Mouse (Mus musculus) CH12.LX (cell line): ENCODE measurements at regions not wholly inside any gene's neighbourhood (a gene's known extent, or its start where the extent isn't known, plus 50 kb on each side); places are given as distances from the start of the nearest gene placed in this dataset.

Experiments
- DNase-seq: peaks from one replicate; pipeline ENCODE4 v3.0.0-alpha.2; 2013; ENCODE audit errors: extremely low read depth
- H3K27ac ChIP-seq: 2 replicates; pipeline ENCODE4 v1.5.1; 2012; ENCODE audit warnings: low read depth, mild to moderate bottlenecking, control low read depth, moderate library complexity; ENCODE audit not compliant: insufficient read depth
- H3K27me3 ChIP-seq: replicated peaks from 2 replicates; pipeline ENCODE3; 2012; ENCODE audit warnings: inconsistent platforms
- H3K36me3 ChIP-seq, 2 experiments: replicated peaks in 1 of 2; 2 replicates each; pipeline versions ENCODE3 to v1.6.1; 2012; ENCODE audit warnings: inconsistent platforms in 1 of 2, low read length in 1 of 2, mild to moderate bottlenecking in 1 of 2, mixed read lengths in 1 of 2, moderate library complexity in 1 of 2; ENCODE audit not compliant: control insufficient read depth in 1 of 2, insufficient read depth in 1 of 2
- H3K4me1 ChIP-seq, 2 experiments: 2 replicates each; pipeline ENCODE4 v1.6.1; 2012; ENCODE audit warnings: inconsistent platforms in 1 of 2, moderate library complexity in 1 of 2; ENCODE audit not compliant: insufficient read depth in 2 of 2, control insufficient read depth in 1 of 2
- H3K4me2 ChIP-seq: 2 replicates; pipeline ENCODE4 v1.6.1; 2012; ENCODE audit warnings: low read depth, mild to moderate bottlenecking, control low read depth; ENCODE audit not compliant: poor library complexity, insufficient read depth, severe bottlenecking
- H3K4me3 ChIP-seq, 3 experiments: fragments of 150-350 bp in 1 of 3; sonication (generic) in 1 of 3; replicated peaks in 1 of 3; 2 replicates each; pipeline versions ENCODE3 to v1.5.1; 2011 to 2012; ENCODE audit warnings: low read depth in 2 of 3, low read length in 2 of 3, mild to moderate bottlenecking in 2 of 3, moderate library complexity in 2 of 3, control low read depth in 1 of 3, improper control_type of control experiment in 1 of 3, inconsistent platforms in 1 of 3, mixed read lengths in 1 of 3; ENCODE audit not compliant: poor library complexity in 1 of 3
- H3K79me2 ChIP-seq: replicated peaks from 2 replicates; pipeline ENCODE4 v1.6.1; 2012; ENCODE audit warnings: mild to moderate bottlenecking, moderate library complexity; ENCODE audit not compliant: control insufficient read depth, poor library complexity, insufficient read depth, severe bottlenecking; ENCODE audit errors: extremely low read depth
- H3K9ac ChIP-seq: 2 replicates; pipeline ENCODE4 v1.6.1; 2012; ENCODE audit warnings: low read depth, mild to moderate bottlenecking, control low read depth, moderate library complexity; ENCODE audit not compliant: insufficient read depth
- H3K9me3 ChIP-seq: replicated peaks from 2 replicates; pipeline ENCODE3; 2012; ENCODE audit warnings: low read length, inconsistent platforms, mixed read lengths
- CHD1 ChIP-seq: IDR thresholded peaks from 2 replicates; pipeline ENCODE4 v1.6.1; 2012; ENCODE audit warnings: low read depth, low read length, improper control_type of control experiment, inconsistent platforms
- CHD2 ChIP-seq: IDR thresholded peaks from 2 replicates; pipeline ENCODE4 v1.6.1; 2011; ENCODE audit warnings: low read length, improper control_type of control experiment
- CTCF ChIP-seq, 2 experiments: IDR thresholded peaks in 1 of 2; conservative IDR thresholded peaks in 1 of 2; 2 replicates each; pipeline ENCODE4 v1.5.1; 2011 to 2012; ENCODE audit warnings: low read depth in 2 of 2, low read length in 2 of 2, improper control_type of control experiment in 1 of 2, inconsistent platforms in 1 of 2, mild to moderate bottlenecking in 1 of 2, moderate library complexity in 1 of 2
- ELF1 ChIP-seq: IDR thresholded peaks from 2 replicates; pipeline ENCODE4 v1.6.1; 2014; ENCODE audit warnings: low read depth, mild to moderate bottlenecking, inconsistent platforms, low read length, improper control_type of control experiment
- EP300 ChIP-seq: IDR thresholded peaks from 2 replicates; pipeline ENCODE4 v1.6.1; 2011; ENCODE audit warnings: low read length, improper control_type of control experiment
- ETS1 ChIP-seq: conservative IDR thresholded peaks from 2 replicates; pipeline ENCODE4 v1.6.1; 2012; ENCODE audit warnings: low read depth, mild to moderate bottlenecking, inconsistent platforms, low read length, improper control_type of control experiment, moderate library complexity
- GABPA ChIP-seq: IDR thresholded peaks from 2 replicates; pipeline ENCODE4 v1.6.1; 2012; ENCODE audit warnings: low read depth, low read length, improper control_type of control experiment, inconsistent platforms; ENCODE audit not compliant: insufficient replicate concordance
- HCFC1 ChIP-seq: IDR thresholded peaks from 2 replicates; pipeline ENCODE4 v1.6.1; 2012; ENCODE audit warnings: low read depth, mild to moderate bottlenecking, inconsistent platforms, low read length, improper control_type of control experiment
- JUN ChIP-seq: IDR thresholded peaks from 2 replicates; pipeline ENCODE4 v1.6.1; 2011; ENCODE audit warnings: low read depth, mild to moderate bottlenecking, low read length, improper control_type of control experiment, moderate library complexity; ENCODE audit not compliant: insufficient read depth
- JUND ChIP-seq: conservative IDR thresholded peaks from 2 replicates; pipeline ENCODE4 v1.6.1; 2011; ENCODE audit warnings: low read depth, low read length, improper control_type of control experiment
- MAFK ChIP-seq: IDR thresholded peaks from 2 replicates; pipeline ENCODE4 v1.6.1; 2011; ENCODE audit warnings: low read length, improper control_type of control experiment; ENCODE audit not compliant: insufficient replicate concordance
- MAX ChIP-seq: IDR thresholded peaks from 2 replicates; pipeline ENCODE4 v1.6.1; 2011; ENCODE audit warnings: low read length, improper control_type of control experiment
- MEF2A ChIP-seq: IDR thresholded peaks from 2 replicates; pipeline ENCODE4 v1.6.1; 2014; ENCODE audit warnings: low read depth, mild to moderate bottlenecking, inconsistent platforms, low read length, improper control_type of control experiment, borderline replicate concordance
- MXI1 ChIP-seq: IDR thresholded peaks from 2 replicates; pipeline ENCODE4 v1.6.1; 2011; ENCODE audit warnings: mild to moderate bottlenecking, low read depth, low read length, improper control_type of control experiment
- NELFE ChIP-seq: IDR thresholded peaks from 2 replicates; pipeline ENCODE4 v1.6.1; 2011; ENCODE audit warnings: low read depth, low read length, improper control_type of control experiment
- NRF1 ChIP-seq: IDR thresholded peaks from 2 replicates; pipeline ENCODE4 v1.6.1; 2014; ENCODE audit warnings: low read depth, mild to moderate bottlenecking, inconsistent platforms, low read length, improper control_type of control experiment, moderate library complexity
- POLR2AphosphoS2 ChIP-seq: IDR thresholded peaks from 2 replicates; pipeline ENCODE4 v1.6.1; 2011; ENCODE audit warnings: low read depth, low read length, improper control_type of control experiment
- RAD21 ChIP-seq: IDR thresholded peaks from 2 replicates; pipeline ENCODE4 v1.6.1; 2011; ENCODE audit warnings: low read depth, mild to moderate bottlenecking, low read length, improper control_type of control experiment, moderate library complexity
- SIN3A ChIP-seq: IDR thresholded peaks from 2 replicates; pipeline ENCODE4 v1.6.1; 2012; ENCODE audit warnings: low read length, improper control_type of control experiment, inconsistent platforms
- TBP ChIP-seq: conservative IDR thresholded peaks from 2 replicates; pipeline ENCODE4 v1.6.1; 2011; ENCODE audit warnings: low read depth, low read length, improper control_type of control experiment
- USF1 ChIP-seq: IDR thresholded peaks from 2 replicates; pipeline ENCODE4 v1.6.1; 2014; ENCODE audit warnings: low read depth, mild to moderate bottlenecking, inconsistent platforms, low read length, improper control_type of control experiment
- ZC3H11A ChIP-seq: IDR thresholded peaks from 2 replicates; pipeline ENCODE4 v1.6.1; 2012; ENCODE audit warnings: low read depth, mild to moderate bottlenecking, inconsistent platforms, low read length, improper control_type of control experiment
- ZNF384 ChIP-seq: IDR thresholded peaks from 2 replicates; pipeline ENCODE4 v1.6.1; 2012; ENCODE audit warnings: low read depth, low read length, improper control_type of control experiment, inconsistent platforms
- dilution Hi-C: fragments of 300-500 bp; cut with MboI; formaldehyde crosslinking; loops from 2 replicates; pipeline ENCODE4 v1.14.3; 2020; ENCODE audit warnings: low sequenced_read_pairs; ENCODE audit not compliant: extremely low pct_unique_long_range_greater_than_20kb, extremely low pct_ligation_motif_present
- in situ Hi-C: fragments of 300-500 bp; cut with MboI; formaldehyde crosslinking; loops from 3 replicates; pipeline ENCODE4 v1.14.3; 2019; ENCODE audit warnings: low sequenced_read_pairs, low pct_ligation_motif_present, low pct_unique_long_range_greater_than_20kb, mixed read lengths

DNA sequence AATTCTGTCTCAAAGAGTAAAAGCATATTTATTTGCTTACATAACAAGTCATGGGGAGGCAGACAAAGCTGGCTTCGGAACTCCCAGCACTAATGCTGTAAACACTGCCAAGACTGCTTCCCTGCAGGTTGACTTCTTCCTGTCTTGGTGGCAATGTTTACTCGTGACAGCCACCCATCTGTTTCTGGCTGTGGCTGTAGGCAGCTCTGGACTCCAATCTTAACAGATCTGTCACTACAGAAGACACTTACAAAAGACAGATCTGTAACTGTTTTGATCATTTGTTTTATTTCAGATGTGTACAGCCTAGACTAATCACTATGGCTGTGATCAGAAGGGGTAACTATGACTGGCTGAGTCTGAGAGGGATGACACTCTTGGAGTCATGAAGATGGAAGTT, 121.1 kb upstream of the Crbn start:
- H3K9me3 ChIP-seq: no peaks in the 10 kb centered on the region
- no peaks in the 10 kb centered on the region for H3K79me2 ChIP-seq
- in situ Hi-C loops: no loop called here
- H3K27me3 ChIP-seq: no peaks in the 10 kb centered on the region
- no peak overlapping the region for H3K27ac ChIP-seq
- TF ChIP-seq HCFC1: no peak
- no peak for DNase-seq
- H3K36me3 ChIP-seq: no peaks in the 10 kb centered on the region
- no peaks in the 10 kb centered on the region for H3K4me1 ChIP-seq
- no peak overlapping the region for H3K9ac ChIP-seq
- H3K4me3 ChIP-seq: no peak overlapping the region
- H3K4me2 ChIP-seq: no peak overlapping the region
- dilution Hi-C loops: no loop called here

- H3K4me2 ChIP-seq: no peak overlapping the region
- no peak overlapping the region for H3K27ac ChIP-seq
- no peak overlapping the region for H3K9ac ChIP-seq
- no peak for DNase-seq
- H3K36me3 ChIP-seq: no peaks in the 10 kb centered on the region
- no peaks in the 10 kb centered on the region for H3K9me3 ChIP-seq
- TF ChIP-seq MEF2A (no peak), CHD1 (no peak), RAD21 (no peak), MAX (no peak), MAFK (no peak), EP300 (no peak), CHD2 (no peak), TBP (no peak)
- H3K4me3 ChIP-seq: no peak overlapping the region
- H3K27me3 ChIP-seq: no peaks in the 10 kb centered on the region
- dilution Hi-C loops: no loop called here
- H3K4me1 ChIP-seq: no peaks in the 10 kb centered on the region
- in situ Hi-C loops: no loop called here
- no peaks in the 10 kb centered on the region for H3K79me2 ChIP-seq
These were observed 125.6 kb upstream of the Crbn start for GRCm38 (mm10) chr6:106925486-106925885.

- dilution Hi-C loops (no loop called here), in situ Hi-C loops (no loop called here)
- Histone ChIP-seq H3K4me2 (no peak overlapping the region), H3K36me3 (no peaks in the 10 kb centered on the region), H3K9ac (no peak overlapping the region), H3K27me3 (no peaks in the 10 kb centered on the region), H3K4me3 (no peak overlapping the region), H3K9me3 (no peaks in the 10 kb centered on the region), H3K4me1 (no peaks in the 10 kb centered on the region), H3K79me2 (no peaks in the 10 kb centered on the region), H3K27ac (no peak overlapping the region)
- TF ChIP-seq ELF1: no peak
- no peak for TF ChIP-seq MEF2A
- TF ChIP-seq CHD2: no peak
- no peak for TF ChIP-seq SIN3A
- TF ChIP-seq NRF1: no peak
- TF ChIP-seq CTCF (conservative IDR thresholded peaks at IDR 0.05 in 1 of 2, IDR thresholded peaks at IDR 0.05 in 1 of 2; ENCODE audit: low read depth in 2 of 2, low read length in 2 of 2): no peak
- TF ChIP-seq JUN: no peak
- no peak for TF ChIP-seq JUND
- TF ChIP-seq ETS1: no peak
- TF ChIP-seq POLR2AphosphoS2: no peak
- TF ChIP-seq ZC3H11A: no peak
- TF ChIP-seq ZNF384: no peak
- TF ChIP-seq CHD1: no peak
- TF ChIP-seq NELFE: no peak
- TF ChIP-seq GABPA: no peak
- TF ChIP-seq MXI1: no peak
- no peak for TF ChIP-seq USF1
- DNase-seq: no peak
These were observed 133.7 kb upstream of the Crbn start for GRCm38 (mm10) chr6:106933584-106933983.
